Mouse (Mus musculus) lung, embryonic 15.5 days (tissue): ENCODE results near the gene Mtnr1b. TPM values are rescaled to one million over a fixed set of nuclear protein-coding genes. Genes with fewer than 3 reads are reported as not detected.
A peak's percentile ranks its signal among the peaks of the same experiment; 100 is the strongest.
"Not testable (repeated sequence)": the region's sequence is repeated elsewhere in the genome, so short reads cannot be mapped to it uniquely, and the experiment has no call there.

Source experiments
- ATAC-seq: fragments of 200-750 bp; cut with Nextera tagmentation; 2 replicates; pipeline ENCODE4 v1.8.0; 2017; ENCODE audit warnings: moderate number of reproducible peaks, borderline replicate concordance; ENCODE audit not compliant: low FRiP score, low TSS enrichment; ENCODE audit errors: extremely low read depth
- H3K27ac ChIP-seq: fragments of 300-500 bp; sonication (generic); 2 replicates; pipeline ENCODE4 v1.5.1; 2015; ENCODE audit warnings: moderate library complexity, mild to moderate bottlenecking, inconsistent platforms
- H3K27me3 ChIP-seq: fragments of 300-500 bp; sonication (generic); 2 replicates; pipeline ENCODE4 v1.6.1; 2015; ENCODE audit warnings: inconsistent platforms
- H3K36me3 ChIP-seq: fragments of 300-500 bp; sonication (generic); 2 replicates; pipeline ENCODE4 v1.6.1; 2015; ENCODE audit warnings: inconsistent platforms
- H3K4me1 ChIP-seq: fragments of 300-500 bp; sonication (generic); 2 replicates; pipeline ENCODE4 v1.6.1; 2015; ENCODE audit warnings: inconsistent platforms
- H3K4me2 ChIP-seq: fragments of 300-500 bp; sonication (generic); 2 replicates; pipeline ENCODE4 v1.6.1; 2015; ENCODE audit warnings: inconsistent platforms, mild to moderate bottlenecking, moderate library complexity
- H3K4me3 ChIP-seq: fragments of 300-500 bp; sonication (generic); 2 replicates; pipeline ENCODE4 v1.5.1; 2015; ENCODE audit warnings: mild to moderate bottlenecking, inconsistent platforms
- H3K9ac ChIP-seq: fragments of 300-500 bp; sonication (generic); 2 replicates; pipeline ENCODE4 v1.6.1; 2015; ENCODE audit warnings: inconsistent platforms
- H3K9me3 ChIP-seq: fragments of 300-500 bp; sonication (generic); 2 replicates; pipeline ENCODE4 v1.6.1; 2016; ENCODE audit warnings: inconsistent platforms
- WGBS: fragments of 180-500 bp; shearing (Covaris S2); methylation state at CpG from one replicate; pipeline ENCODE4 v1.1.7; 2015; 5-methylcytosine and 5-hydroxymethylcytosine counted together
- polyA plus RNA-seq: library from polyadenylated mRNA; unstranded; fragments of >200 nt; fragmentation: Nextera tagmentation; extraction: Ambion mirVana; gene quantifications from 2 replicates; pipeline ENCODE4 v1.2.1, GENCODE M21; 2015

The Mtnr1b gene
- polyA plus RNA-seq, 1 experiment from 2014 or later: not detected

- peaks cover 9% of the 10 kb centered on the region; the same call in 1 of the 2 replicates for H3K27me3 ChIP-seq
- no peaks in the 10 kb centered on the region for H3K4me1 ChIP-seq
- H3K9me3 ChIP-seq: no peaks in the 10 kb centered on the region
- ATAC-seq: peak; percentile 46; the same call in 1 of the 2 replicates
- H3K4me3 ChIP-seq: no peak overlapping the region
- WGBS: 28% methylated on average over 4 of the region's 4 CpGs
- H3K4me2 ChIP-seq: no peak overlapping the region
- H3K36me3 ChIP-seq: no peaks in the 10 kb centered on the region
- no peak overlapping the region for H3K9ac ChIP-seq
- no peak overlapping the region for H3K27ac ChIP-seq
Observed at GRCm38 (mm10) chr9:15870013-15870412, 4.3 kb downstream of the Mtnr1b start.

DNA sequence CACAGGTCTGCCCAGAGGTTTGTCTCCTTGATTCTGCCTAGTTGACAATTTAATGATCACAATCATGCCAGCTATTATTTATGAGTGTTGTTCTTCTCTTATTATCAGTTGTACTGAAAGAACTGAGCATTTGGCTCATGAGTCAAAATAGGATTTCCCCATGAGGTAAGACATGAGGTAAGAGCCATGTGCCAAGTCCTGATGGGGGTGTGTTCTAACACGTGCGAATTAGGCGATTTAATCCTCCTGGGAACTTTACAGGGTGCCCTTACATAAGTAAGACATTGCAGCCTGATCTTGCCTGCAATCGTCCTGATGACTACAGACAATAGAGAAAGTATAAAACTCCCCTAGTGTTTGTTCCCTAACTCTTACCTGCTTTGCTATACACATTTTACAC, 4.9 kb downstream of the Mtnr1b start:
- Histone ChIP-seq H3K9me3 (no peaks in the 10 kb centered on the region), H3K27me3 (peaks cover 8% of the 10 kb centered on the region; the same call in 1 of the 2 replicates), H3K9ac (no peak overlapping the region), H3K4me2 (no peak overlapping the region), H3K4me1 (no peaks in the 10 kb centered on the region), H3K4me3 (no peak overlapping the region), H3K27ac (no peak overlapping the region), H3K36me3 (no peaks in the 10 kb centered on the region)
- 62% methylated on average over 4 of the region's 4 CpGs for WGBS
- ATAC-seq: no peak

DNA sequence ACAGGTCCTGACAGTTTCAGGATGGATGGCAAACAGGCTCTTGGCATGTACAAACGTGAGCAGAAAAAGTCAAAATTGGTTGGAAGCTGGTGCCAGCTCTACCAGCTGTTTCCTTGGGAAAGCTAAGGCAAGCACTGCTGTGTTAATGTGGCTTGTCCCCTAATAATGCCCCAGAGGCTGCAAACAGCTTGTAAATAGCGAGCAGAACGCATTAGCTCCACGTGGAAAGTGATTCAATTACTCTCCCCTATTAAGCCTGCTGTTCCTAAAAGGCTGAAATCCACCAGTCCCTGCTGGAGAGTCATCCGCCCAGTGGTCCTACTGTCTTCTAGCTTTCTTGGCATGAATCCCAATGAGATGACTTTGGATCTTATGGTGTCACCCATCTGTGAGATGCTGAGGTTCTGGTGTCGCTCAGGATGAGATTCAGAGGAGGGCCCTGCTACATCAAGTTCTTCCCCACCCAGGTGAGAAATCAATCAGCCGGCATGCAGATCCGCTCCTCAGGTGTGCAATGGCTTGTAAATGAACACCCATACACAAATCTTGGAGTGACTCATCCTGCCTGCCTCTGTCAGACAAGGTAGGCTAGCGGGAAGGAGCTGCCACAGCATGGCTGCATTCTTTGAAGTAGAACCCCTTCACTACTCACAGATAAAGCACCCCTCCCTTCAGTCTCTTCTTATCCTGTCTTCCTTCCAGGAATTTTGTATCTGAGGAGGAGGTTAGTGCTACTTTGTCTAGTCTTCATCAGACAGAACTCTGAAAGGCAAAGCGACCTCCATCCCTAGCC, 7.9 kb downstream of the Mtnr1b start:
- Histone ChIP-seq H3K4me2 (no peak overlapping the region), H3K27ac (no peak overlapping the region), H3K36me3 (no peaks in the 10 kb centered on the region), H3K27me3 (no peaks in the 10 kb centered on the region), H3K9ac (no peak overlapping the region), H3K4me1 (no peaks in the 10 kb centered on the region), H3K4me3 (no peak overlapping the region), H3K9me3 (no peaks in the 10 kb centered on the region)
- 74% methylated on average over 10 of the region's 10 CpGs for WGBS
- ATAC-seq: no peak; the same call in 1 of the 2 replicates

DNA sequence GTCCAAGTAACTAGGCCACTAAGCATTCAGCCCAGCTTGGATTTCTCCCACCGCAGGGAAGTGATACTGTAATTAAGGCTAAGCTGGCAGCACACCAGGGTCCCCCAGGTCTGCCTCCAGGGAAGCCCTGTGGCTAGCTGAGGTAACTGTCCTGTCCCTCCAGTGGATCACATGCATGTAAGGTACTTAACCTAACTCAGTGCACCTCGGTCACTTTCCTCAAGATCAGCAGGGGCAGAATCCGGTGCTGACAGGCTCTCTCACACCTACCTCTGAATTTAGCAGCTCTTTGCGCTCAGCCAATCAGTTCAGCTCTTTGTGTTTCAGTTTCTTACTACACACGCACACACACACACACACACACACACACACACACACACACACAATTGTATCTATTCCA, 13.0 kb downstream of the Mtnr1b start:
- Histone ChIP-seq H3K4me2 (no peak overlapping the region), H3K4me3 (no peak overlapping the region), H3K36me3 (no peaks in the 10 kb centered on the region), H3K27ac (no peak overlapping the region), H3K4me1 (no peaks in the 10 kb centered on the region), H3K9me3 (no peaks in the 10 kb centered on the region), H3K9ac (no peak overlapping the region), H3K27me3 (no peaks in the 10 kb centered on the region)
- no peak for ATAC-seq
- 62% methylated on average over 5 of the region's 5 CpGs for WGBS

DNA sequence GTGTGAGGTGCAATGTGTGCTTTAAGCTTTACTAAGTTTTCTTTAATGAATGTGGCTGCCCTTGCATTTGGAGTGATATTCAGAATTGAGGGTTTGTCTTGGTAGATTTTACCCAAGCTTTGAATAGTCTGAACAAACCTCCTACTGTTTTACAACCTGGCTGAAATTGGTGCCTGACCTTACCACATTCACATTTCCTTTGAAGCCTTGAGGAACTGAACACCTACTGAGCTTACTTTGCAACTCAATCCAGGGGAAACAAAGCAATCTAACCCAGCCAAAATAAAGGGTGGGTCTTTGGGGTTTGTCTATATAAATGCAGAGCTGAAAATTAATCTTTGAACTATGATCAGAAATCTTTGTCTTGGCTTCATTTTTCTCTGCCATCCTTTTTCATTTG, 23.6 kb downstream of the Mtnr1b start:
- Histone ChIP-seq H3K27ac (no peak overlapping the region), H3K27me3 (no peaks in the 10 kb centered on the region), H3K4me3 (no peak overlapping the region), H3K36me3 (no peaks in the 10 kb centered on the region), H3K9ac (no peak overlapping the region), H3K4me1 (no peaks in the 10 kb centered on the region), H3K9me3 (no peaks in the 10 kb centered on the region), H3K4me2 (no peak overlapping the region)
- no peak for ATAC-seq

- H3K9ac ChIP-seq: no peak overlapping the region
- H3K27me3 ChIP-seq: no peaks in the 10 kb centered on the region
- no peak overlapping the region for H3K4me2 ChIP-seq
- no peaks in the 10 kb centered on the region for H3K4me1 ChIP-seq
- 42% methylated on average over 8 of the region's 8 CpGs for WGBS
- H3K36me3 ChIP-seq: no peaks in the 10 kb centered on the region
- H3K9me3 ChIP-seq: no peaks in the 10 kb centered on the region
- no peak overlapping the region for H3K4me3 ChIP-seq
- ATAC-seq: no peak
- H3K27ac ChIP-seq: no peak overlapping the region
Observed at GRCm38 (mm10) chr9:15845390-15845789, 29.0 kb downstream of the Mtnr1b start.

GRCm38 (mm10) chr9:15844936-15845335, 29.4 kb downstream of the Mtnr1b start:
- H3K4me1 ChIP-seq, H3K9ac ChIP-seq, H3K36me3 ChIP-seq, ATAC-seq, H3K4me2 ChIP-seq, H3K4me3 ChIP-seq, H3K9me3 ChIP-seq, H3K27ac ChIP-seq, H3K27me3 ChIP-seq: not testable (repeated sequence)
- WGBS: 42% methylated on average over 4 of the region's 4 CpGs

- no peak for ATAC-seq
- Histone ChIP-seq H3K36me3 (no peaks in the 10 kb centered on the region), H3K4me3 (no peak overlapping the region), H3K27ac (no peak overlapping the region), H3K9ac (no peak overlapping the region), H3K9me3 (no peaks in the 10 kb centered on the region), H3K4me2 (no peak overlapping the region), H3K27me3 (no peaks in the 10 kb centered on the region), H3K4me1 (no peaks in the 10 kb centered on the region)
- WGBS: 64% methylated on average over 6 of the region's 6 CpGs
Observed at GRCm38 (mm10) chr9:15813002-15813911, 61.1 kb downstream of the Mtnr1b start.

DNA sequence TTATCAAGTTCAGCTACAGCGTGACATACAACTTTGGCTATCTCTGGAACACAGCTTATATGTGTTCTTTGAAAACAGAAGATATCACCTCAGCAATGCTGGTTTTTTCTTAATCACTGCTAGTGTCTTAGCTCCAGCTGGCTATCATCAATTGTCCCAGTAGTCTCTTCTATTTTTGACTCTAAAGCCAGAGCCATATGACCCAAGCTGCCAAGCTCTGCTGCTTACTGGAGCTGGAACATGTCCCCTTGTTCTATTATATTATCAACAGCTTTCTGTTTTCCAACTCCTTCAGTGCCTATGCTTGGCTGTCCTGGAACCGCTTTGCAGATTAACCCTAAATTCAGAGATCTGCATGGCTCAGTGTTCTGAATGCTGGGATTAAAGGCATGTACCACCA, 70.1 kb downstream of the Mtnr1b start:
- Histone ChIP-seq H3K27me3 (no peaks in the 10 kb centered on the region), H3K9me3 (no peaks in the 10 kb centered on the region), H3K36me3 (no peaks in the 10 kb centered on the region), H3K27ac (no peak overlapping the region), H3K4me1 (no peaks in the 10 kb centered on the region), H3K4me2 (no peak overlapping the region), H3K4me3 (no peak overlapping the region), H3K9ac (no peak overlapping the region)
- ATAC-seq: no peak
- 68% methylated on average over 2 of the region's 2 CpGs for WGBS

GRCm38 (mm10) chr9:15802413-15803027, 71.8 kb downstream of the Mtnr1b start:
- Histone ChIP-seq H3K4me1 (no peaks in the 10 kb centered on the region), H3K9ac (no peak overlapping the region), H3K4me3 (no peak overlapping the region), H3K27ac (no peak overlapping the region), H3K9me3 (no peaks in the 10 kb centered on the region), H3K36me3 (no peaks in the 10 kb centered on the region), H3K27me3 (no peaks in the 10 kb centered on the region), H3K4me2 (no peak overlapping the region)
- no peak for ATAC-seq

DNA sequence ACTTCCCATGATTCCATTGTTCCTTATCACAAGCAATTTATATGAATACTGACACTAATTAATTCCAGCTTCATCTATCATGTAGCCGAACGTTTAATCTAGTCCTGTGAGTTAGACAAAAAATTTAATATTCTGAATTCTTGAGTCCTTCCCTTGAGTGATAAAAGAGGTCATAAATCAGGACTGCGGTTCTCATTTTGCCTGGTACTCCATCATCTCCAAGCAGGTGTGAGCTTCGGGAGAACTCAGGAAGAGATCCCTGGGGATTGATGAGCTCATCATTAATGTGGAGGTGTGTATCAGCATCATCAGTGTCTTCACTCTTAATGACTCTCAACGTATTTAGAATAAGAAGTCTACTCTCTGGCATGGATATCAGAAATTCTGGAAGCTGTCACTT, 74.0 kb downstream of the Mtnr1b start:
- H3K36me3 ChIP-seq: no peaks in the 10 kb centered on the region
- H3K9ac ChIP-seq: no peak overlapping the region
- no peak for ATAC-seq
- H3K27ac ChIP-seq: no peak overlapping the region
- no peaks in the 10 kb centered on the region for H3K27me3 ChIP-seq
- H3K4me1 ChIP-seq: no peaks in the 10 kb centered on the region
- 66% methylated on average over 5 of the region's 5 CpGs for WGBS
- no peak overlapping the region for H3K4me3 ChIP-seq
- H3K4me2 ChIP-seq: no peak overlapping the region
- no peaks in the 10 kb centered on the region for H3K9me3 ChIP-seq

DNA sequence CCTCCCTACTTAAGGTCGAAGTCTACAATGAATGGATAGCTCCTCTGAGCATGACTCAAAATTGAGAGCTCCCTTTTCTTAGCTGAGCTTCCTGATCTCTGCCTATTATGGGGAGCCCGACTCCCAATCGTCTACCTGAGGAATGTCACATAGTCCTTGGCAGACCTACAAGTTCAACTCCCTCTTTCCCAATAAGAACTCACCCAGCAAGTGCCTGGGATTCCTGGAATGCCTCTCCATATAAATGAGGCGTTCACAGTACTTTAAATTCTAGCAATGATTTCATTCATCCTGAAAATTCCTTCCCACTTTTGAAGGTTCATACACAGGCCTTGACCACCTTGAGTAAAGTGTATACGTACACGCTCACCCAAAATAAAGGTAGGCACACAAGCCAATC, 79.9 kb downstream of the Mtnr1b start:
- Histone ChIP-seq H3K4me2 (no peak overlapping the region), H3K4me1 (no peaks in the 10 kb centered on the region), H3K27me3 (no peaks in the 10 kb centered on the region), H3K36me3 (no peaks in the 10 kb centered on the region), H3K9me3 (no peaks in the 10 kb centered on the region), H3K9ac (no peak overlapping the region), H3K27ac (no peak overlapping the region), H3K4me3 (no peak overlapping the region)
- 68% methylated on average over 6 of the region's 6 CpGs for WGBS
- ATAC-seq: no peak
